Mouse (Mus musculus): ENCODE results near the gene Cd37. TPM values are rescaled to one million over a fixed set of nuclear protein-coding genes. Genes with fewer than 3 reads are reported as not detected.

The Cd37 gene
- total and polyA plus RNA-seq, 3 experiments = 3.1 to 21.2 (median 4.3) TPM

DNA sequence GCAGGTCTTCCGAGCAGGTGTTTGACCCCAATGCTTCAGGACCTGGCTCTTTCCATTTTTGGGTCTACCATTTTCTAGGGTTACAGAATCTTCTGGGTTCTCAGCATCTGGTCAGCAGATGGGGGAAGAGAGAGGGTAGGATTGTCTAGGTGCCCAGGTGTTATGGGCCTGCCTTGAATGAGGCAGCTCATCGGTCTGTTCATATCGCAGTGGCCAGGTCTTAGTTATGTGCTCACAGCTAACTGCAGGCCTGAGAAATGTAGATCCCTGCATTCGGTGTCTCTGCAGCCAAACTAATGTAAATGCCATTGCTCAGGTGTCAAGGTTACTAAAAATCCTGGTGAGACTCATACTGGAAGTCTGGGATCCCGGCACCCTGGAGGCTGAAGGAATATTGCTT lies 12.5 kb downstream of the Cd37 start:
- H3K36me3 ChIP-seq (ENCODE audit: control insufficient read depth, insufficient read depth, low read length) = no peaks in the 10 kb centered on the region
- no peak overlapping the region for H3K9ac ChIP-seq (ENCODE audit: low read depth, low read length)
- DNase-seq = no peak
- H3K27ac ChIP-seq = no peak overlapping the region
- H3K79me2 ChIP-seq (replicated peaks; ENCODE audit: control insufficient read depth, insufficient read depth, low read length) = no peaks in the 10 kb centered on the region
- TF ChIP-seq CTCF (IDR thresholded peaks at IDR 0.05) (no peak), POLR2A (IDR thresholded peaks at IDR 0.05; ENCODE audit: insufficient read depth, low read depth, low read length) (no peak), EP300 (IDR thresholded peaks at IDR 0.05; ENCODE audit: insufficient read depth, low read depth, low read length) (no peak)
- no peaks in the 10 kb centered on the region for H3K4me1 ChIP-seq (ENCODE audit: control insufficient read depth, insufficient read depth, low read length)
- intact Hi-C loops (cut with DNase I) = no loop called here
- H3K27me3 ChIP-seq (ENCODE audit: control insufficient read depth, insufficient read depth, low read length) = no peaks in the 10 kb centered on the region
- H3K4me3 ChIP-seq = no peak overlapping the region
- WGBS = 98% methylated on average over 5 of the region's 5 CpGs

- 91% methylated on average over 7 of the region's 7 CpGs for WGBS
- Histone ChIP-seq H3K4me3 (no peak overlapping the region), H3K36me3 (ENCODE audit: control insufficient read depth, insufficient read depth, low read length) (no peaks in the 10 kb centered on the region), H3K27ac (no peak overlapping the region), H3K4me1 (ENCODE audit: control insufficient read depth, insufficient read depth, low read length) (no peaks in the 10 kb centered on the region), H3K79me2 (replicated peaks; ENCODE audit: control insufficient read depth, insufficient read depth, low read length) (no peaks in the 10 kb centered on the region), H3K9ac (ENCODE audit: low read depth, low read length) (no peak overlapping the region), H3K27me3 (ENCODE audit: control insufficient read depth, insufficient read depth, low read length) (no peaks in the 10 kb centered on the region)
- intact Hi-C loops (cut with DNase I) = no loop called here
- DNase-seq = no peak
- no peak for TF ChIP-seq CTCF (IDR thresholded peaks at IDR 0.05)
- no peak for TF ChIP-seq POLR2A (IDR thresholded peaks at IDR 0.05; ENCODE audit: insufficient read depth, low read depth, low read length)
- TF ChIP-seq EP300 (IDR thresholded peaks at IDR 0.05; ENCODE audit: insufficient read depth, low read depth, low read length) = no peak
Measured at GRCm38 (mm10) chr7:45224826-45225225, 14.1 kb downstream of the Cd37 start.

- no peak overlapping the region for H3K27ac ChIP-seq
- H3K36me3 ChIP-seq (ENCODE audit: control insufficient read depth, insufficient read depth, low read length) = no peaks in the 10 kb centered on the region
- no peak overlapping the region for H3K4me3 ChIP-seq
- WGBS = 87% methylated on average over 2 of the region's 2 CpGs
- TF ChIP-seq EP300 (IDR thresholded peaks at IDR 0.05; ENCODE audit: insufficient read depth, low read depth, low read length) = no peak
- no peak for TF ChIP-seq CTCF (IDR thresholded peaks at IDR 0.05)
- TF ChIP-seq POLR2A (IDR thresholded peaks at IDR 0.05; ENCODE audit: insufficient read depth, low read depth, low read length) = no peak
- H3K79me2 ChIP-seq (replicated peaks; ENCODE audit: control insufficient read depth, insufficient read depth, low read length) = no peaks in the 10 kb centered on the region
- peaks cover 2% of the 10 kb centered on the region for H3K4me1 ChIP-seq (ENCODE audit: control insufficient read depth, insufficient read depth, low read length)
- intact Hi-C loops (cut with DNase I) = no loop called here
- no peak for DNase-seq
- no peaks in the 10 kb centered on the region for H3K27me3 ChIP-seq (ENCODE audit: control insufficient read depth, insufficient read depth, low read length)
- H3K9ac ChIP-seq (ENCODE audit: low read depth, low read length) = no peak overlapping the region
Measured at GRCm38 (mm10) chr7:45221680-45222079, 17.2 kb downstream of the Cd37 start.

DNA sequence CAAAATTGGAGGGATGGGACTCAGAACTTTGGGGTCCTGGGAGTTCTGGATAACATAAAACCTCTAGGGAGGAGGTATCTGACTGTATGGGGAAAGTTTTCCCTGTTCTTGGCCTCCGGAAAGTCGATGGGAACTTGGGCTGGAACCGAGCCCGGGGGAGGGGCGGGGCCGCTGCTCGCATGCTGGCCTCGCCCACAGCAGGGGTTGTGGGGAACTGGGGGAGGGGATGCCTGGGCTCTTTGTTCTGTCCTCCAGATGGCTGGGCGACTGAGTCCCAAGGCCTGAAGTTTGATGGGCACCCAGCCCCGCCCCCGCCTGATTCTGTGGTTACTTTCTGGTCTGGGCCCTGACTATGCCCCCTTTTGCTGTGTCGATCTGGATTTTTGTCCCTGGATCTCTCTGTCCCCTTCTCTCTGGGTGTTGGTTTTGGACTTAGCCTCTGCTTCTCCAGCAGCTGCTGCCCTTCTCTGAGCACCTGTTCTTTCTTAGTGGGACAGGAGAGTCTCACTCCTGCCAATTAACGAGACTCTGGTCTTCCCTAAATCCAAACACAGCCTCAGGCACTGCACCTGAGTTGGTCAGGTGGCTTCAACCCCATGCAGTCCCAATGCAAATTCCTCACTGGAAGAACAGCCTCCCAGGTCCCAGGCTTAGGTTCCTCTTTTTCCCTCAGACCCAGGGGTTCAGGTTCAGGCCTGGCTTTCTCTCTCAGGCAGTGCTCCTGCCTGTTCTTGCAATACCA lies 22.3 kb downstream of the Cd37 start:
- peak; percentile 72 to 76 for DNase-seq
- Histone ChIP-seq H3K4me3 (peak overlapping the region; percentile 55), H3K4me1 (ENCODE audit: control insufficient read depth, insufficient read depth, low read length) (peaks cover 2% of the 10 kb centered on the region), H3K27me3 (ENCODE audit: control insufficient read depth, insufficient read depth, low read length) (no peaks in the 10 kb centered on the region; the same call in 1 of the 2 replicates), H3K27ac (peak overlapping the region; percentile 61), H3K9ac (ENCODE audit: low read depth, low read length) (peak overlapping the region; percentile 77), H3K36me3 (ENCODE audit: control insufficient read depth, insufficient read depth, low read length) (no peaks in the 10 kb centered on the region), H3K79me2 (replicated peaks; ENCODE audit: control insufficient read depth, insufficient read depth, low read length) (no peaks in the 10 kb centered on the region)
- intact Hi-C loops (cut with DNase I) = no loop called here
- TF ChIP-seq CTCF (IDR thresholded peaks at IDR 0.05) (no peak), POLR2A (IDR thresholded peaks at IDR 0.05; ENCODE audit: insufficient read depth, low read depth, low read length) (no peak), EP300 (IDR thresholded peaks at IDR 0.05; ENCODE audit: insufficient read depth, low read depth, low read length) (no peak)
- 8% methylated on average over 13 of the region's 13 CpGs for WGBS

DNA sequence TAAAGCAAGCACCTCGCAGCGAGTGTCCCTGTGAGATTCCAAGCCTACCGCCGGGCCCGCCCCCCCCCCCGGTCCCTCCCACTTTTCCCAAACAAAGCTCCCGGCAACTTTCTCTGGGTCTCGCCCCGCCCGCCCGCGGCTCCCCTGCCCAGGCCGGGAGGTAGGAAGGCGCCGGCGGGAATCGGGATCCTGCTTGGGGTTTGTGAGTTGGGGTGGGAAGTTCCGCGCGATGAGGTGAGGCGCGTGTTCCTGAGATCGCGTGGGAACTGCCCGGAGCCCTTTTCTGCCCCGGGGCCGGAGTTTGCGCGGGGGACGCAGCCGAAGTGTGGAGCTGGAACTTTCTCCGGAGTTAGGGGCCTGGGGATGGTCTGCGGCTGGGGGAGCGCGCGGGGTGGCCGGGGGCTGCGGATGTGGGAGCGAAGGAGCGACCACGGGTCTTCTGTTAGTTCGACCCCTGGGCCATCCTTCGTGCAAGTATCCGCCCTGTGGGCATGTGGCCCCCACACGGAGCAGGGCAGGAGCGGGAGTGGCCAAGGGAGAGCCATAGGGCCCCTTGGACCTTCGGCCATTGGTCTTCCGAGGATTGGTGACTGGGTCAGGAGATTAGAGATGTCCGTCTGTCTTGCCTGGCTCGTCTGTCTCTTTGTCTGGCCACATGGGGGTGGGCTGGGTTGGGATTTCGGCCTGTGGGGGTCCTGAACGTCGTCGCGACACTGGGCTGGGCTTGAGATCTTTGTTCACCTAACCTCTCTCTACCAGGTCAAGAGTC lies 23.1 kb downstream of the Cd37 start, which contains the start of gene Tead2:
Gene Tead2, plus strand, starts transcription at position 81 of the 769 bp plus-strand sequence.
- intact Hi-C loops (cut with DNase I) = no loop called here
- DNase-seq = peak; percentile 67 to 70
- peaks cover 2% of the 10 kb centered on the region for H3K4me1 ChIP-seq (ENCODE audit: control insufficient read depth, insufficient read depth, low read length)
- H3K4me3 ChIP-seq = peak within 1 kb of the TSS; percentile 55
- WGBS = under 1% methylated on average over 55 of the region's 55 CpGs
- no peak for TF ChIP-seq CTCF (IDR thresholded peaks at IDR 0.05)
- TF ChIP-seq POLR2A (IDR thresholded peaks at IDR 0.05; ENCODE audit: insufficient read depth, low read depth, low read length) = no peak
- no peak for TF ChIP-seq EP300 (IDR thresholded peaks at IDR 0.05; ENCODE audit: insufficient read depth, low read depth, low read length)
- no peaks in the 10 kb centered on the region for H3K36me3 ChIP-seq (ENCODE audit: control insufficient read depth, insufficient read depth, low read length)
- no peaks in the 10 kb centered on the region for H3K79me2 ChIP-seq (replicated peaks; ENCODE audit: control insufficient read depth, insufficient read depth, low read length)
- H3K27me3 ChIP-seq (ENCODE audit: control insufficient read depth, insufficient read depth, low read length) = no peaks in the 10 kb centered on the region; the same call in 1 of the 2 replicates
- peak within 1 kb of the TSS; percentile 77 for H3K9ac ChIP-seq (ENCODE audit: low read depth, low read length)
- H3K27ac ChIP-seq = peak within 1 kb of the TSS; percentile 61

GRCm38 (mm10) chr7:45213708-45214107 lies 25.2 kb downstream of the Cd37 start:
- intact Hi-C loops (cut with DNase I) = no loop called here
- no peak for TF ChIP-seq CTCF (IDR thresholded peaks at IDR 0.05)
- TF ChIP-seq EP300 (IDR thresholded peaks at IDR 0.05; ENCODE audit: insufficient read depth, low read depth, low read length) = no peak
- no peak for TF ChIP-seq POLR2A (IDR thresholded peaks at IDR 0.05; ENCODE audit: insufficient read depth, low read depth, low read length)
- DNase-seq = no peak
- H3K9ac ChIP-seq (ENCODE audit: low read depth, low read length) = no peak overlapping the region
- no peak overlapping the region for H3K4me3 ChIP-seq
- no peaks in the 10 kb centered on the region for H3K79me2 ChIP-seq (replicated peaks; ENCODE audit: control insufficient read depth, insufficient read depth, low read length)
- no peak overlapping the region for H3K27ac ChIP-seq
- WGBS = 89% methylated on average over 5 of the region's 5 CpGs
- no peaks in the 10 kb centered on the region; the same call in 1 of the 2 replicates for H3K27me3 ChIP-seq (ENCODE audit: control insufficient read depth, insufficient read depth, low read length)
- no peaks in the 10 kb centered on the region for H3K36me3 ChIP-seq (ENCODE audit: control insufficient read depth, insufficient read depth, low read length)
- no peaks in the 10 kb centered on the region for H3K4me1 ChIP-seq (ENCODE audit: control insufficient read depth, insufficient read depth, low read length)

Measured in heart, adult 2 months (tissue).